Mouse (Mus musculus) heart, adult 8-10 months (tissue): ENCODE measurements at regions not wholly inside any gene's neighbourhood (a gene's known extent, or its start where the extent isn't known, plus 50 kb on each side); places are given as distances from the start of the nearest gene placed in this dataset.

Experiments
- DNase-seq: peaks from one replicate; pipeline ENCODE4 v3.0.0; 2022; ENCODE audit warnings: low spot score

GRCm38 (mm10) chr4:105460689-105461005 is 303.5 kb downstream of the Plpp3 start:
- no peak for DNase-seq

- DNase-seq = no peak
Observed at GRCm38 (mm10) chr4:105467811-105468210, 310.7 kb downstream of the Plpp3 start.

- DNase-seq = no peak
Observed at GRCm38 (mm10) chr4:105469300-105469821, 312.2 kb downstream of the Plpp3 start.

GRCm38 (mm10) chr4:105474765-105475560 is 314.7 kb upstream of the Gm12728 start:
- no peak for DNase-seq

GRCm38 (mm10) chr4:105476332-105476731 is 313.3 kb upstream of the Gm12728 start:
- no peak for DNase-seq

GRCm38 (mm10) chr4:105486376-105486775 is 303.3 kb upstream of the Gm12728 start:
- no peak for DNase-seq

- DNase-seq = peak; percentile 36
Observed at GRCm38 (mm10) chr4:105496176-105496575, 293.5 kb upstream of the Gm12728 start.

GRCm38 (mm10) chr4:105506190-105506589 is 283.5 kb upstream of the Gm12728 start:
- DNase-seq = peak; percentile 34

- DNase-seq = peak; percentile 74
Observed at GRCm38 (mm10) chr4:105507221-105507620, 282.4 kb upstream of the Gm12728 start.

- no peak for DNase-seq
Observed at GRCm38 (mm10) chr4:105509091-105509490, 280.6 kb upstream of the Gm12728 start.

- no peak for DNase-seq
Observed at GRCm38 (mm10) chr4:105510406-105510805, 279.3 kb upstream of the Gm12728 start.

GRCm38 (mm10) chr4:105525135-105525534 is 264.5 kb upstream of the Gm12728 start:
- DNase-seq = no peak

GRCm38 (mm10) chr4:105526755-105527154 is 262.9 kb upstream of the Gm12728 start:
- no peak for DNase-seq

- no peak for DNase-seq
Observed at GRCm38 (mm10) chr4:105527316-105527715, 262.4 kb upstream of the Gm12728 start.

- DNase-seq = no peak
Observed at GRCm38 (mm10) chr4:105531651-105532425, 257.8 kb upstream of the Gm12728 start.

GRCm38 (mm10) chr4:105535451-105535850 is 254.2 kb upstream of the Gm12728 start:
- DNase-seq = no peak

- peak; percentile 40 for DNase-seq
Observed at GRCm38 (mm10) chr4:105545486-105545885, 244.2 kb upstream of the Gm12728 start.

- peak; percentile 60 for DNase-seq
Observed at GRCm38 (mm10) chr4:105549744-105550440, 239.8 kb upstream of the Gm12728 start.

- no peak for DNase-seq
Observed at GRCm38 (mm10) chr4:105551966-105552685, 237.5 kb upstream of the Gm12728 start.

- no peak for DNase-seq
Observed at GRCm38 (mm10) chr4:105554994-105555393, 234.7 kb upstream of the Gm12728 start.

GRCm38 (mm10) chr4:105555941-105556340 is 233.7 kb upstream of the Gm12728 start:
- no peak for DNase-seq
